Mouse (Mus musculus) hindbrain, embryonic 11.5 days (tissue): ENCODE measurements at regions not wholly inside any gene's neighbourhood (a gene's known extent, or its start where the extent isn't known, plus 50 kb on each side); places are given as distances from the start of the nearest gene placed in this dataset.

Source experiments
- ATAC-seq: fragments of 200-750 bp; cut with Nextera tagmentation; 2 replicates; pipeline ENCODE4 v1.8.0; 2017; ENCODE audit warnings: mild to moderate bottlenecking, moderate TSS enrichment, moderate library complexity; ENCODE audit not compliant: low FRiP score
- DNase-seq: peaks from one replicate; pipeline ENCODE4 v3.0.0-alpha.2; 2015; ENCODE audit warnings: low spot score
- H3K27ac ChIP-seq: fragments of 300-500 bp; sonication (generic); 2 replicates; pipeline ENCODE4 v1.5.1; 2014; ENCODE audit warnings: mild to moderate bottlenecking, low read depth, low read length
- H3K27me3 ChIP-seq: fragments of 300-500 bp; sonication (generic); 2 replicates; pipeline ENCODE4 v1.6.1; 2014; ENCODE audit warnings: mild to moderate bottlenecking, low read length, moderate library complexity, mixed read lengths; ENCODE audit not compliant: control insufficient read depth, insufficient read depth
- H3K36me3 ChIP-seq: fragments of 300-500 bp; sonication (generic); 2 replicates; pipeline ENCODE4 v1.6.1; 2014; ENCODE audit warnings: mild to moderate bottlenecking, low read length, moderate library complexity, mixed read lengths; ENCODE audit not compliant: control insufficient read depth, insufficient read depth
- H3K4me1 ChIP-seq: fragments of 300-500 bp; sonication (generic); replicated peaks from 2 replicates; pipeline ENCODE4 v1.6.1; 2014; ENCODE audit warnings: low read length, mixed read lengths; ENCODE audit not compliant: control insufficient read depth, insufficient read depth
- H3K4me2 ChIP-seq: fragments of 300-500 bp; sonication (generic); replicated peaks from 2 replicates; pipeline ENCODE4 v1.6.1; 2014; ENCODE audit warnings: mild to moderate bottlenecking, low read depth, low read length
- H3K4me3 ChIP-seq: fragments of 300-500 bp; sonication (generic); 2 replicates; pipeline ENCODE4 v1.5.1; 2014; ENCODE audit warnings: low read depth, low read length
- H3K9ac ChIP-seq: fragments of 300-500 bp; sonication (generic); 2 replicates; pipeline ENCODE4 v1.6.1; 2014; ENCODE audit warnings: low read depth, low read length
- H3K9me3 ChIP-seq: fragments of 300-500 bp; sonication (generic); 2 replicates; pipeline ENCODE4 v1.6.1; 2016; ENCODE audit warnings: low read length; ENCODE audit not compliant: control insufficient read depth
- WGBS: fragments of 180-500 bp; shearing (Covaris S2); extraction: QIAGEN DNeasy Blood & Tissue Kit; methylation state at CpG from one replicate; pipeline ENCODE4 v1.1.7; 2014; 5-methylcytosine and 5-hydroxymethylcytosine counted together

DNA sequence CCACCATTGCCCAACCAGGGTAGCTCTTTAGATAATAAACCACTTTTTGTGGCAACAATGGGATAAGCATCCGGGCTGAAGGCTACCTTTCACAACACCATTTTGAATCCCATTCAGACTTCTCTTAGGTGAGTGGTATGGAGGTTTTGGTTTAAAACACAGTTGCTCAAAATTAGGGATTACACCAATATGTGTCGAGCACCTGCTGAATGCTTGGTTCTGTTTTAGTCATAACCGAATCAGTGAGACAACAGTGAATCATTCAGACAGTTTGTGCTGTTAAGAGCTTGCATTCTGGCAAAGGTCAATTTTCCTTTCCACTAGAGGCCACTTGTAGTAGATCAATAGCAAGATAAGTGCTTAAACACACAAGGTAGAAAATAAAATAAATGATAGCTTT is 561.2 kb upstream of the Gm9747 start:
- ATAC-seq: no peak
- no peak overlapping the region for H3K4me2 ChIP-seq
- no peak overlapping the region for H3K9ac ChIP-seq
- H3K36me3 ChIP-seq: no peaks in the 10 kb centered on the region
- no peaks in the 10 kb centered on the region for H3K9me3 ChIP-seq
- DNase-seq: no peak
- WGBS: 83% methylated on average over 3 of the region's 3 CpGs
- H3K4me3 ChIP-seq: no peak overlapping the region
- no peak overlapping the region for H3K27ac ChIP-seq
- no peaks in the 10 kb centered on the region for H3K4me1 ChIP-seq
- H3K27me3 ChIP-seq: no peaks in the 10 kb centered on the region

DNA sequence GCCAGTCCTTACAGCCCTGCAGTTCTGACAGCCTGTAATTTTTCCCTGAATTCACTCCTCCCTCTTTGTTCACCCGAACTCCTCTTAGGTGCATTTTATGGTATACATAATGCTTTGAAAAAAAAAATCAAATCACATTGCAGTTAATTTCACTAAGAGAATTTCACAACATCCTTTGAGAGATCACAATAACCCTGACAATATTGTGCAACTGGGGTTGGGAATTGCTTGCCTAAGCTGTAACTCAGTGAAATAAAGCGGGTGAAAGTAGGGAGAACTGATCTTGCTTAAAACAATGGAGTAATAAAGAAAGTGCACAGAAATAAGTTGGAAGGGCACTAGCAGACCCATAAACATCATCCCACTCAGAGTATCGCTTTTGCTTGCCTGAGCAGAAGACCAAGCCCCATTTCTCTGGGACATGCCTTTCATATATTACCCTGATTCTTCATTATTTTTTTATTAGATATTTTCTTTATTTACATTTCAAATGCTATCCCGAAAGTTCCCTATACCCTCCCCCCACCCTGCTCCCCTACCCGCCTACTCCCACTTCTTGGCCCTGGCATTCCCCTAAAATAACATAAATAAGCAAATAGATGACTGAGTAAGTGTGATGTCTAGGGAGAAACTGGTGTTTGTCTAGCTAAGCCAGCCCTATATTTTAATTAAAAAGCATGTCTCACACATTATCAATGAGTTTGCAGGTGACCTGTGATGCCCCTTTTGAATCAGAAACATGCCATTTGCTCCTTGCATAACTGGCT is 557.2 kb upstream of the Gm9747 start:
- DNase-seq (no peak), ATAC-seq (no peak)
- Histone ChIP-seq H3K36me3 (no peaks in the 10 kb centered on the region), H3K9me3 (no peaks in the 10 kb centered on the region), H3K27me3 (no peaks in the 10 kb centered on the region), H3K4me3 (no peak overlapping the region), H3K4me1 (no peaks in the 10 kb centered on the region), H3K9ac (no peak overlapping the region), H3K27ac (no peak overlapping the region), H3K4me2 (no peak overlapping the region)
- 84% methylated on average over 5 of the region's 5 CpGs for WGBS

DNA sequence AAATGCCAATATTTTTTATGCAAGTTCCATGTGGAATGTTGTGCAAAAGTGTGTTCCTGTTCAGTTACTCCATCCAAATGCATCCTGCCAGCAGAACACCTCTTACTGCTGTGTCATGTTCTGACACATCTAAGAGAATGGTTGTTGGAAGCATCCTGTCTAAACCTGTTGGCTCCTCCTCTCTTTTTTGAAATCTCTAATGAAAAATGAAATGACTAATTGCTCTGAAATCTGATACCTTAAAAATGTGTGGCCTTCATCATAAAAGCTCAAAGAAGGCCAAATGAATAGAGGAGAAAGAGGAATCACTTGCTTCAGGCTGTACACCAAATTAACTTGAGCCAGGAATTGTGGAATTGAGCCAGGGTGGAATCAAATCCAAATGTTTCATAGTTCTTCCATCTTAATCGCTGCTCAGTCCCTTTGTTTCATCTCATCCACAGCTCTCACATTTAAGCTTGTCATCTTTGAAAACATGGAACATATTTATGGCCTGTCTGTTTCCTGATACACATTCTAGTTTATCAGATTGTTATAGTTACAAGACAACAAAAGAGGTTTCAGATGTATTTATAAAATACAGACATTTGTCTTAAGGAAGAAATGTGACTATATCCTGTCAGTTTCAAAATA is 555.0 kb upstream of the Gm9747 start:
- Histone ChIP-seq H3K9me3 (no peaks in the 10 kb centered on the region), H3K4me3 (no peak overlapping the region), H3K9ac (no peak overlapping the region), H3K4me1 (no peaks in the 10 kb centered on the region), H3K27me3 (no peaks in the 10 kb centered on the region), H3K4me2 (no peak overlapping the region), H3K36me3 (no peaks in the 10 kb centered on the region), H3K27ac (no peak overlapping the region)
- WGBS: 77% methylated on average over 1 of the region's 1 CpGs
- DNase-seq: no peak
- no peak for ATAC-seq

DNA sequence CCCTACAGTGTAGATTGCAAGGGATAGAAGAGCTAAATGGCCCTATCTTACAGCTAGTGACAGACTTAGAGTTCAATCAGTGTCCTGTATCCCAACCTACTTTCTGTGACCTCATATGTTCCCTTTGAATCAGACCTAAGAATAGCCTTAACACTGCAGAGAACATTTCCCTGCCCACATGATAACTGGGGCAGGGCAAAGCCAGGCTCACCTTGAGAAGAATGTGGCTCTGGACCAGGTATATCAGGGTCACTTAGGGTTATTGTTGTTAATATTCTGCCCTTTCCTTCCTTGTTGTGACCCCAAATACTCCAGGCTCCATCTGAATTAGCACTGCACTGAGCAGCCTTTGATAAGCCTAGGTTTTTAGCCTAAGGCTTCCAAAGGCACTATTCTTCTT is 536.8 kb upstream of the Gm9747 start:
- H3K9ac ChIP-seq: no peak overlapping the region
- H3K9me3 ChIP-seq: no peaks in the 10 kb centered on the region
- no peak overlapping the region for H3K4me2 ChIP-seq
- ATAC-seq: no peak
- no peaks in the 10 kb centered on the region for H3K4me1 ChIP-seq
- no peaks in the 10 kb centered on the region for H3K36me3 ChIP-seq
- no peaks in the 10 kb centered on the region for H3K27me3 ChIP-seq
- H3K27ac ChIP-seq: no peak overlapping the region
- no peak overlapping the region for H3K4me3 ChIP-seq
- DNase-seq: no peak

DNA sequence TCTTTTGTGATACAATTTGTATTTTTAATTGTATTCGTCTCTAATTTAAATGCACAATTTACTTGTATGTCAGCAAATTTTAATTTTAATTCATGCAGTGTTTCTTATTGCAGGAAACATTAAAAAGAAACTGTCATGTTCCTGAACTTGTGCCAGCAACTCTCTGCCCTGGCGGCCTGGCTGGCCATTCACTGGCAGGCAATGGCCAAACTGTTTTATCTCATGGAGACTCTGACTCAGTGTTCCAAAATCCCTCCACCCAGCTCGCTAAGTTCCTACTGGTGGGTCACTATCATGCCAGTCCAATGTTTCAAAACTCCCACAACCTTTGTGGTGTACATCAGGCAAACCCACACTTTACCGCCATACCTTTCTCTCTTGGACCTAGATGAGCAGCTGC is 523.7 kb upstream of the Gm9747 start:
- no peak for DNase-seq
- no peak overlapping the region for H3K27ac ChIP-seq
- no peak for ATAC-seq

DNA sequence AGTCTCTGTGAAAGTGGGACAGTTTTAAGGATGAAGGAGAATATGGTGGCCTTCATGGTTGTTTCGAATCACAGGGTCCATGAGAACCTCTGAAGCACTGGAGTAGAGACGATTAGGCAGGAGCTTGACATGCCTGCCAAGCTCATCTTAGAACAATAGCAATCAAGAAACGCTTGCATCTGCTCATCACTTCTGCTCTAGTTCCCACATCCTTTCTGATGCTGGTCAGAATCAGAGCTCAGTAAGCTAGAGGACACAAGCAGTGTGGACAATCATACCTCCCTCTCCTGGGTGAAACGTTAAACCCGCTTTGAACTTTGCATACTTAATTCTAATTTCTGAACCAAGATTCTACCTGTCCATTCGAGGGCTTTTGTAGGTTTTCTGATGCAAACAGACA is 515.8 kb upstream of the Gm9747 start:
- Histone ChIP-seq H3K9ac (no peak overlapping the region), H3K36me3 (no peaks in the 10 kb centered on the region), H3K4me3 (no peak overlapping the region), H3K27me3 (no peaks in the 10 kb centered on the region), H3K9me3 (no peaks in the 10 kb centered on the region), H3K4me1 (no peaks in the 10 kb centered on the region), H3K27ac (no peak overlapping the region), H3K4me2 (no peak overlapping the region)
- DNase-seq (no peak), ATAC-seq (no peak)
- WGBS: 84% methylated on average over 6 of the region's 6 CpGs

More for the DNA sequence above, 523.7 kb upstream of the Gm9747 start:
- H3K27me3 ChIP-seq: no peaks in the 10 kb centered on the region
- H3K4me3 ChIP-seq: no peak overlapping the region
- H3K4me1 ChIP-seq: no peaks in the 10 kb centered on the region
- 93% methylated on average over 4 of the region's 4 CpGs for WGBS
- no peak overlapping the region for H3K4me2 ChIP-seq
- no peaks in the 10 kb centered on the region for H3K36me3 ChIP-seq
- H3K9ac ChIP-seq: no peak overlapping the region
- no peaks in the 10 kb centered on the region for H3K9me3 ChIP-seq

DNA sequence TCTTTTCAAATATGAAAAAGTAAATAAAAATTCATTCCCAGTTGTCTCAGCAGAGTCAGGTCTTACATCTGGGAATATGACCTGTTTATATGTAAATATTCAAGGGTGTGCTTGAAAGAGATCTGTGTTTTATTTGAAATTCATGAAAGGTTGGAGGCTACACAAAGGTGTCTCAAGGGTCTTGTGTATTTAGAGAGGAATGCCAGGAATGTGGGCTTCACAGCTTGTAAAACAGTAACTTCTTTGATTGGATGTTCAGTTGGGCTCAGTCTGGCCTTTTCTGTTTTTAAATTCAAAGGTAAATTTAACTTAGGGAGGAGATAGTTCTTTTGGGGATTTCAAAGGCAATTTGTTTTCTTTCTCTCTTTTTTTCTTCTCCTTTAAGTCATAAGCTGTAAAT is 514.7 kb upstream of the Gm9747 start:
- Histone ChIP-seq H3K27me3 (no peaks in the 10 kb centered on the region), H3K36me3 (no peaks in the 10 kb centered on the region), H3K4me3 (no peak overlapping the region), H3K27ac (no peak overlapping the region), H3K9ac (no peak overlapping the region), H3K9me3 (no peaks in the 10 kb centered on the region), H3K4me2 (no peak overlapping the region), H3K4me1 (no peaks in the 10 kb centered on the region)
- DNase-seq: no peak
- ATAC-seq: no peak

DNA sequence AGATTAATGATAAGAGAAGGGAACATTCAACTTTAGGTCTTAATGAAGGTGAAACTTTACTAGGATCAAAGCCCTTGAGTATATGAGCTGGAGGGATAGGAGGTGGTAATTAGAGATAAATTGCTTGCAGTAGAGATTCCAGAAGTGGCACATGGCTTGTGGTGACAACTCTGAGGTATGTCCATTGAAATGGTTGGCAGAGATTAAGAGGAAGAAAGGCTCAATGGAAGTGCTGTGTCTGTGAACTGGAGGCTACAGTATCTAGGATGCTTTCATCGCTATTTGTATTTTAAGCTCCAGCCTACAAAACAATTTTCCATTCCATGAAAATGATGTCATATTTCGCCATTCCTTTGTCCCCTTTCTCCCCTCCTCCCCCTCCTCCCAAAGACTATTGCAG is 508.1 kb upstream of the Gm9747 start:
- H3K4me3 ChIP-seq: no peak overlapping the region
- no peaks in the 10 kb centered on the region for H3K4me1 ChIP-seq
- no peaks in the 10 kb centered on the region for H3K36me3 ChIP-seq
- 87% methylated on average over 2 of the region's 2 CpGs for WGBS
- no peak overlapping the region for H3K4me2 ChIP-seq
- H3K27ac ChIP-seq: no peak overlapping the region
- H3K9ac ChIP-seq: no peak overlapping the region
- ATAC-seq (no peak), DNase-seq (no peak)
- H3K27me3 ChIP-seq: no peaks in the 10 kb centered on the region
- no peaks in the 10 kb centered on the region for H3K9me3 ChIP-seq
